Mouse (Mus musculus): ENCODE results near the gene Tdpoz2. TPM values are rescaled to one million over a fixed set of nuclear protein-coding genes. Genes with fewer than 3 reads are reported as not detected.
"Not testable (repeated sequence)": the region's sequence is repeated elsewhere in the genome, so short reads cannot be mapped to it uniquely, and the experiment has no call there.

Gene Tdpoz2
- not detected in 2 replicates for total RNA-seq (2014; rRNA removed; ENCODE audit: low replicate concordance)
- polyA plus RNA-seq (2015; fragmentation: Nextera tagmentation; extraction: Ambion mirVana), result not detected in 2 replicates

DNA sequence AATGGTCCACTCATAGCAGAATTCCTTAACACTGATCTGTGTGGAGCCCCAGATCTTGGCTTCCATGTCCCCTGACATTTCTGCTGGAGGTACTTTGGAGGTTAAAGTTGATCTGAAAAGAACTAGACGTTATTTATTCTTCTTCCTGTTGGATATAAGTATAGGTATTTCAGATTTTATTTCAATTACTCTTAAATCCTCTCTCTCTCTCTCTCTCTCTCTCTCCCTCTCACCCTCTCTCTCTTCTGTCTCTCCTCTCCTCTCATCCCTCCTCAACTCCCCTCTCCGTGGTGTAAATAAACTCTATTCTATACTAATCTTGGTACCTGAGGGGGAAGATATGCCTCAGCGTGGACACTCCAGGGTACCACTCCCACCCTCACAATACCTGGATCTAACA, at the start of gene Tdpoz2:
TSS of gene Tdpoz2 (minus strand) at position 101 of the 400 bp plus-strand sequence.
- Histone ChIP-seq H3K36me3 (replicated peaks; ENCODE audit: control insufficient read depth, insufficient read depth, low read length) (no peaks in the 10 kb centered on the region), H3K9me3 (replicated peaks; ENCODE audit: control insufficient read depth, low read length) (no peaks in the 10 kb centered on the region), H3K27ac (ENCODE audit: low read depth) (no peak within 1 kb of the TSS), H3K27me3 (ENCODE audit: control insufficient read depth, insufficient read depth, low read length) (no peaks in the 10 kb centered on the region), H3K4me3 (ENCODE audit: low read depth, low read length) (no peak within 1 kb of the TSS), H3K4me1 (ENCODE audit: control insufficient read depth, insufficient read depth) (no peaks in the 10 kb centered on the region), H3K4me2 (ENCODE audit: low read depth, low read length) (no peak within 1 kb of the TSS), H3K9ac (replicated peaks; ENCODE audit: low read depth, low read length) (no peak within 1 kb of the TSS)
- TF ChIP-seq CTCF (IDR thresholded peaks at IDR 0.05; ENCODE audit: low read depth) (no peak), EP300 (IDR thresholded peaks at IDR 0.05; ENCODE audit: low read depth) (no peak)
- ATAC-seq (ENCODE audit: insufficient read depth, low read depth), result no peak
- DNase-seq (ENCODE audit: low spot score), result no peak
- 66% methylated on average over 3 of the region's 3 CpGs for WGBS

DNA sequence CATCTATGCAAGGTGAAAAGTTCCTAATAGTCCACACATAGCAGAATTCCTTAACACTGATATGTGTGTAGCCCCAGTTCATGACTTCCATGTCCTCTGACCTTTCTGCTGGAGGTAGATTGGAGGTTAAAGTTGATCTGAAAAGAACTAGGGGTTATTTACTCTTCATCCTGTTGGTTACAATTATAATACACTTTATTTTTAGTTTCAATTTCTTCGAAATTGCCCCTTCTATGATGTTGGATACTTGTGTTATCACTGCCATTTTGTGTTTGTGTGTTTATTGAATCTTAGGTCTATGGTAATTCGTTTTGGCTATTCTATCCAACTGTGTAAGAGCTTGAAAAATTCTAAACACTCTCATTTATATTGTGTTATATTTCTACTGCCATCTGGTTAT, 40.5 kb upstream of the Tdpoz2 start, which contains the start of gene Gm37596:
TSS of gene Gm37596 (minus strand) at position 101 of the 400 bp plus-strand sequence.
- not testable (repeated sequence) for ATAC-seq (ENCODE audit: insufficient read depth, low read depth); H3K36me3 ChIP-seq (replicated peaks; ENCODE audit: control insufficient read depth, insufficient read depth, low read length); H3K4me1 ChIP-seq (ENCODE audit: control insufficient read depth, insufficient read depth); H3K9me3 ChIP-seq (replicated peaks; ENCODE audit: control insufficient read depth, low read length); H3K9ac ChIP-seq (replicated peaks; ENCODE audit: low read depth, low read length); H3K4me2 ChIP-seq (ENCODE audit: low read depth, low read length); DNase-seq (ENCODE audit: low spot score); H3K27ac ChIP-seq (ENCODE audit: low read depth); H3K27me3 ChIP-seq (ENCODE audit: control insufficient read depth, insufficient read depth, low read length); H3K4me3 ChIP-seq (ENCODE audit: low read depth, low read length)
- 70% methylated on average over 1 of the region's 2 CpGs for WGBS

DNA sequence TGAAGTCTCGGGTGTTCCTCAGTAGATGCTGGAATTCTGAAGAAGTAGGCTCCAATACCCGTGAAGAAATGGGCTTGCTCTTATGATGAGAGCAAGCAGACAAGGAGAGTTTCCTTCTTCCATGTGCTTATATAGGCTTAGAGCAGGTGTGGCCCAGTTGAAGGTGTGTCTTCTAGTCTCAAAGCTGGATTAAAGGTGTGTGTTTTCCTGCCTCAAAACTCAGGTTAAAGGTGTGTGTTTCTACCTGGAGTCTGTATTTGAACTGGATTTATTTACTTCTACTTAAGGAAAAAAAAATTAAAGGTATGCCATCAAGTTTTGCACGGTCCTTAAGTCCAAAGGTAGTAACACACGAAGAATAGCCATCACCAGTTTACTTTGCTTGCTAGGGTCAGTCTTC, 23.7 kb upstream of the Tdpoz2 start, which contains the start of gene Tdpoz1:
TSS of gene Tdpoz1 (minus strand) at position 101 of the 400 bp plus-strand sequence.
- H3K9me3 ChIP-seq (replicated peaks; ENCODE audit: control insufficient read depth, low read length); DNase-seq (ENCODE audit: low spot score); H3K27ac ChIP-seq (ENCODE audit: low read depth); H3K36me3 ChIP-seq (replicated peaks; ENCODE audit: control insufficient read depth, insufficient read depth, low read length); H3K4me3 ChIP-seq (ENCODE audit: low read depth, low read length); ATAC-seq (ENCODE audit: insufficient read depth, low read depth); H3K4me1 ChIP-seq (ENCODE audit: control insufficient read depth, insufficient read depth); H3K9ac ChIP-seq (replicated peaks; ENCODE audit: low read depth, low read length); H3K27me3 ChIP-seq (ENCODE audit: control insufficient read depth, insufficient read depth, low read length); H3K4me2 ChIP-seq (ENCODE audit: low read depth, low read length): not testable (repeated sequence)
- WGBS, result 65% methylated on average over 2 of the region's 4 CpGs

DNA sequence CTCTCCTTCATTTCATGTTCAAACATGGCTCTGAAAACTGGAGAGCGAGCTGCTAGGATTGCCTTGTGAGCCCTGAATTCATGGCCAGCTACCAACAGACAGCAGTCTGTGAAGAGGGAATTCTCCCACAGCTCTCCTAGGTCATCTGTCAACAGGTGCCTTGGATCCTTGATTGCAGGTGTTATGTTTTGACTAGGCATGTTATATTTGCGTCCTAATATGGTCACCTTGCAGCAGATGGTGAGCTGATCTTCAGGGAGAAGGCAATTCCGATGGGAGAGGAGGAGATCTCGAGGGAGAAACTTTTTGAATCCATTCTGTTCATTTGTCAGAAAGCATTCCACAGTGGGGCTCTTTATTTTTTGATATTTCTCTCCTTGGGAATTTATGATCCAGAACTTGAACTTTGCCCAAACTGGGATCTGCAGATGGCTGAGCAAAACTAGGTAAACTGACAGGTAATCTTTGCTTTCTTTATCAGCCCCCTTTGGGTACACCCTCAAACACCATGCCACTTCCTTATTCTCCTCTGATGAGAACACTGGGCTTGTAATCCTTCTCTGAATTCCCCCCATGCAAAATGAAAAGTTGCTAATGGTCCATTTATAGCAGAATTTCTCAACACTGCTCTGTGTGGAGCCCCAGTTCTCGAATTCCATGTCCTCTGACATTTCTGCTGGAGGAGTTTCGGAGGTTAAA, 18.5 kb upstream of the Tdpoz2 start:
- ATAC-seq (ENCODE audit: insufficient read depth, low read depth), result not testable (repeated sequence)

DNA sequence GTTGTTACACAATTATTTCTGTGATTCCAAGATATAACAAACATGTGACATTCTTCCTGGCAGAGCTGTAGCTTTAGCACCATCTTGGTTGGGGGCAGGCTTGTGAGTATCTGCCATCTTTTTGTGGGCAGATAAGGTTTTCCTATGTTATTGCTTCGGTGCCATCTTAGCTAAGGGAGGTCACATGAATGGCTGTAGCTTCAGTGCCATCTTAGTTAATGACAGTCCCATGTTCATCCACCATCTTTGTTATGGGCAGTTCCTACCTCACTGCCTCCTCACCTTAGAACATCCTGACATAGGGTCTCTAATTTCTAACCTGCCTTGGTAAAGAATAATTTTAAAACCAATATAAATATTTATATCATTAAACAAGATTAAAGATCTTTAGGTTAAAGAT, 1.8 kb upstream of the Tdpoz2 start:
- DNase-seq (ENCODE audit: low spot score), result no peak
- H3K9me3 ChIP-seq (replicated peaks; ENCODE audit: control insufficient read depth, low read length), result no peaks in the 10 kb centered on the region

More for the DNA sequence above, 18.5 kb upstream of the Tdpoz2 start:
- H3K9me3 ChIP-seq (replicated peaks; ENCODE audit: control insufficient read depth, low read length); H3K27ac ChIP-seq (ENCODE audit: low read depth); H3K36me3 ChIP-seq (replicated peaks; ENCODE audit: control insufficient read depth, insufficient read depth, low read length); H3K4me3 ChIP-seq (ENCODE audit: low read depth, low read length); H3K27me3 ChIP-seq (ENCODE audit: control insufficient read depth, insufficient read depth, low read length); DNase-seq (ENCODE audit: low spot score); H3K4me1 ChIP-seq (ENCODE audit: control insufficient read depth, insufficient read depth); H3K9ac ChIP-seq (replicated peaks; ENCODE audit: low read depth, low read length); H3K4me2 ChIP-seq (ENCODE audit: low read depth, low read length): not testable (repeated sequence)
- WGBS, result 65% methylated on average over 5 of the region's 6 CpGs

DNA sequence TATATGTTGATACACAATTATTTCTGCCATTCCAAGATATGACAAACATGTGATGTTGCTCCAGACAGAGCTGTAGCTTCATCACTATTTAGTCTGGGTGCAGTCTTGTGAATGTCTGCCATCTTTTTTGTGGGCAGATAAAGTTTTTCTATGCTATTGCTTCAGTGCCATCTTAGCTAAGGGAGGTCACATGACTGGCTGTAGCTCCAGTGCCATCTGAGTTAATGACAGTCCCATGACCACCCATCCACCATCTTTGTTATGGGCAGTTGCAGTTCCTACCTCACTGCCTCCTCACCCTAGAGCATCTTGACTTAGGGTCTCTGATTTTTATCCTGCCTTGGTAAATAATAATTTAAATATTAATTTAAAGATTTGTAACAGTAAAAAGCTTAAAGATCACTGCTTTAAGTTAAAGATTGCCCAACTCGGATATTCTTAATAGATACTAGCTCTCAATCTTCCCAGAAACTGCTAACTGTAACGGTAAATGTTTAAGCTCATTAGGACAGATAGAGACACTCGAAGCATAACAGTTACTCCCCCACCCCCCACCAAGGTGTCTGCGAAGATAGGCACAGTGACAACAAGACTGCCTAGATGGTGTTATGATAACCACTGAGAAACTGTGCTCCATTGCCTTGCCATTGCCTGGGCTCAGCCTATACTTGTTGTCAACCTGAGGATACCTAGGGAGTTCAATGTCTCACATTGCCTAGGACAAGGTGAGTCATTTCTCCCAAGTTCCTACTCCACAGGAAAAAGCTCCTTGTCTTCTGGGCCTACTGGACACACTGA, 21.4 kb downstream of the Tdpoz2 start:
- WGBS, result 56% methylated on average over 4 of the region's 4 CpGs

More for the DNA sequence above, 1.8 kb upstream of the Tdpoz2 start:
- Histone ChIP-seq H3K36me3 (replicated peaks; ENCODE audit: control insufficient read depth, insufficient read depth, low read length) (no peaks in the 10 kb centered on the region), H3K9ac (replicated peaks; ENCODE audit: low read depth, low read length) (no peak overlapping the region), H3K4me3 (ENCODE audit: low read depth, low read length) (no peak overlapping the region), H3K4me2 (ENCODE audit: low read depth, low read length) (no peak overlapping the region), H3K27me3 (ENCODE audit: control insufficient read depth, insufficient read depth, low read length) (no peaks in the 10 kb centered on the region), H3K27ac (ENCODE audit: low read depth) (no peak overlapping the region), H3K4me1 (ENCODE audit: control insufficient read depth, insufficient read depth) (no peaks in the 10 kb centered on the region)
- 44% methylated on average over 1 of the region's 1 CpGs for WGBS
- ATAC-seq (ENCODE audit: insufficient read depth, low read depth), result no peak
- TF ChIP-seq CTCF (IDR thresholded peaks at IDR 0.05; ENCODE audit: low read depth) (no peak), EP300 (IDR thresholded peaks at IDR 0.05; ENCODE audit: low read depth) (no peak)

More for the DNA sequence above, 21.4 kb downstream of the Tdpoz2 start:
- not testable (repeated sequence) for H3K36me3 ChIP-seq (replicated peaks; ENCODE audit: control insufficient read depth, insufficient read depth, low read length); H3K9ac ChIP-seq (replicated peaks; ENCODE audit: low read depth, low read length); H3K4me2 ChIP-seq (ENCODE audit: low read depth, low read length); ATAC-seq (ENCODE audit: insufficient read depth, low read depth); H3K27ac ChIP-seq (ENCODE audit: low read depth); H3K9me3 ChIP-seq (replicated peaks; ENCODE audit: control insufficient read depth, low read length); DNase-seq (ENCODE audit: low spot score); H3K27me3 ChIP-seq (ENCODE audit: control insufficient read depth, insufficient read depth, low read length); H3K4me1 ChIP-seq (ENCODE audit: control insufficient read depth, insufficient read depth); H3K4me3 ChIP-seq (ENCODE audit: low read depth, low read length)

Data from heart, postnatal 0 days (tissue).